Mouse (Mus musculus): Measurements from ENCODE around the gene Gm3072.
"Not testable (repeated sequence)": the region's sequence is repeated elsewhere in the genome, so short reads cannot be mapped to it uniquely, and the experiment has no call there.

Gene Gm3072

GRCm38 (mm10) chr14:41624512-41624911 is at the start of gene Gm3072:
Gm3072 (minus strand) TSS chr14:41624612.
- not testable (repeated sequence) for DNase-seq (ENCODE audit: low read depth in 2 of 2, low spot score in 2 of 2)

GRCm38 (mm10) chr14:41648176-41648575 is 23.8 kb upstream of the Gm3072 start:
- not testable (repeated sequence) for DNase-seq (ENCODE audit: low read depth in 2 of 2, low spot score in 2 of 2)

- not testable (repeated sequence) for DNase-seq (ENCODE audit: low read depth in 2 of 2, low spot score in 2 of 2)
These were observed 22.0 kb upstream of the Gm3072 start, which contains the start of gene Gm3676 for GRCm38 (mm10) chr14:41646387-41646786. Gm3676 (minus strand) TSS chr14:41646487.

- not testable (repeated sequence) for DNase-seq (ENCODE audit: low read depth in 2 of 2, low spot score in 2 of 2)
These were observed 5.7 kb upstream of the Gm3072 start for GRCm38 (mm10) chr14:41630144-41630543.

- not testable (repeated sequence) for DNase-seq (ENCODE audit: low read depth in 2 of 2, low spot score in 2 of 2)
These were observed 1.9 kb downstream of the Gm3072 start for GRCm38 (mm10) chr14:41622535-41622934.

- not testable (repeated sequence) for DNase-seq (ENCODE audit: low read depth in 2 of 2, low spot score in 2 of 2)
These were observed 13.7 kb downstream of the Gm3072 start for GRCm38 (mm10) chr14:41610690-41611089.

GRCm38 (mm10) chr14:41600935-41601334 is 23.5 kb downstream of the Gm3072 start:
- not testable (repeated sequence) for DNase-seq (ENCODE audit: low read depth in 2 of 2, low spot score in 2 of 2)

- not testable (repeated sequence) for DNase-seq (ENCODE audit: low read depth in 2 of 2, low spot score in 2 of 2)
These were observed 38.1 kb downstream of the Gm3072 start for GRCm38 (mm10) chr14:41586346-41586745.

- DNase-seq (ENCODE audit: low read depth in 2 of 2, low spot score in 2 of 2), result not testable (repeated sequence)
These were observed 51.5 kb downstream of the Gm3072 start, which contains the start of gene 1700049E17Rik2 for GRCm38 (mm10) chr14:41572911-41573310. 1700049E17Rik2 (plus strand) TSS chr14:41573211.
